Mouse (Mus musculus) midbrain, embryonic 15.5 days (tissue): ENCODE data around the gene Dhh. TPM values are rescaled to one million over a fixed set of nuclear protein-coding genes. Genes with fewer than 3 reads are reported as not detected.
"Not testable (repeated sequence)": the region's sequence is repeated elsewhere in the genome, so short reads cannot be mapped to it uniquely, and the experiment has no call there.

Source experiments
- ATAC-seq: fragments of 200-750 bp; cut with Nextera tagmentation; replicated peaks from 2 replicates; pipeline ENCODE4 v1.8.0; 2017; ENCODE audit warnings: moderate TSS enrichment
- H3K27ac ChIP-seq: fragments of 300-500 bp; sonication (generic); 2 replicates; pipeline ENCODE4 v1.5.1; 2015; ENCODE audit warnings: mild to moderate bottlenecking, inconsistent platforms
- H3K27me3 ChIP-seq: fragments of 300-500 bp; sonication (generic); replicated peaks from 2 replicates; pipeline ENCODE4 v1.6.1; 2015; ENCODE audit warnings: inconsistent platforms
- H3K36me3 ChIP-seq: fragments of 300-500 bp; sonication (generic); replicated peaks from 2 replicates; pipeline ENCODE4 v1.6.1; 2015; ENCODE audit warnings: inconsistent platforms
- H3K4me1 ChIP-seq: fragments of 300-500 bp; sonication (generic); 2 replicates; pipeline ENCODE4 v1.6.1; 2015; ENCODE audit warnings: inconsistent platforms
- H3K4me2 ChIP-seq: fragments of 300-500 bp; sonication (generic); 2 replicates; pipeline ENCODE4 v1.6.1; 2015; ENCODE audit warnings: inconsistent platforms, mild to moderate bottlenecking, moderate library complexity
- H3K4me3 ChIP-seq: fragments of 300-500 bp; sonication (generic); 2 replicates; pipeline ENCODE4 v1.5.1; 2015; ENCODE audit warnings: mild to moderate bottlenecking, inconsistent platforms
- H3K9ac ChIP-seq: fragments of 300-500 bp; sonication (generic); 2 replicates; pipeline ENCODE4 v1.6.1; 2015; ENCODE audit warnings: mild to moderate bottlenecking, inconsistent platforms
- H3K9me3 ChIP-seq: fragments of 300-500 bp; sonication (generic); 2 replicates; pipeline ENCODE4 v1.6.1; 2016; ENCODE audit warnings: inconsistent platforms
- WGBS: fragments of 180-500 bp; shearing (Covaris S2); methylation state at CpG from one replicate; pipeline ENCODE4 v1.1.7; 2015; ENCODE audit warnings: mixed read lengths; 5-methylcytosine and 5-hydroxymethylcytosine counted together
- polyA plus RNA-seq: library from polyadenylated mRNA; unstranded; fragments of >200 nt; fragmentation: Nextera tagmentation; extraction: Ambion mirVana; gene quantifications from 2 replicates; pipeline ENCODE4 v1.2.1, GENCODE M21; 2015

The Dhh gene
- polyA plus RNA-seq, 1 experiment from 2014 or later: 0.35 TPM

DNA sequence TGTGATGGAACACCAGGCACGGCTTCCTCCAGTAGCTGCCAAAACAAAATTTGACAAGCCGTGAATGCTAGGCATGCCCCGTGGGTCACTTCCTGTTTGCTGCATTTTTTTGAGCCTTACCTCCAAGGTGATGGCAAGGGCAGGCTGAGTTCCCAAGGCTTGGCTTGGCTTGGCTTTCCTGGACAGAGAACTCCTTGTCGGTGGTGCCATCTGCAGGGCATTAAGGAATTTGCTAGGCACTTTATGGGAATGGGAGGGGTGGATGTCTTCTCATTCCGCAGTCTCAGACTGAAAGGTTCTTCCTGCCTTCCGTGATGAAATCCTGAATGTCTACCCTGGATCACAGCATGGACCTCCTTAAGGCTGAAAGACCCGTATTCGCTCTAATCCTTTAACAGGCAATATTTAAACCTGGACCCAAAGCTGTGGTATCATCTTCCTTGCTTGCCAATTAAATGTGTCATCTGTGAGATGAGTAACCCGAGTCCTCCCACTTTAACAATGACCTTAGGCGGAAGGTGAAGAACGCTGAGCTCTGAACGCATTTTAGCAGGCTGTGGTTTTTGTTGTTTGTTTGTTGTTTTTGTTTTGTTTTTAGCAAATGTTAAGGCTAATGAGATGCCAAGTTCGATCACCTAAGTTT lies 30.4 kb upstream of the Dhh start:
- peak; percentile 58; the same call in 1 of the 2 replicates for ATAC-seq
- peaks cover 5% of the 10 kb centered on the region; the same call in 1 of the 2 replicates for H3K36me3 ChIP-seq
- peaks cover 21% of the 10 kb centered on the region for H3K4me1 ChIP-seq
- H3K9ac ChIP-seq: no peak overlapping the region
- H3K4me3 ChIP-seq: no peak overlapping the region
- 0 out of 2 replicates have a peak overlapping the region, but pooled peaks have one; percentile 8 for H3K4me2 ChIP-seq
- no peak overlapping the region for H3K27ac ChIP-seq
- WGBS: 13% methylated on average over 13 of the region's 13 CpGs
- no peaks in the 10 kb centered on the region for H3K27me3 ChIP-seq
- H3K9me3 ChIP-seq: no peaks in the 10 kb centered on the region

GRCm38 (mm10) chr15:98927566-98927965 lies 29.2 kb upstream of the Dhh start:
- no peak overlapping the region for H3K4me3 ChIP-seq
- no peak for ATAC-seq
- peaks cover 15% of the 10 kb centered on the region for H3K4me1 ChIP-seq
- no peak overlapping the region for H3K9ac ChIP-seq
- peaks cover 5% of the 10 kb centered on the region; the same call in 1 of the 2 replicates for H3K36me3 ChIP-seq
- H3K9me3 ChIP-seq: no peaks in the 10 kb centered on the region
- H3K27me3 ChIP-seq: no peaks in the 10 kb centered on the region
- H3K4me2 ChIP-seq: no peak overlapping the region
- 85% methylated on average over 5 of the region's 5 CpGs for WGBS
- H3K27ac ChIP-seq: no peak overlapping the region

- H3K4me2 ChIP-seq: no peak overlapping the region
- H3K9ac ChIP-seq: no peak overlapping the region
- no peak overlapping the region for H3K4me3 ChIP-seq
- no peaks in the 10 kb centered on the region for H3K27me3 ChIP-seq
- H3K36me3 ChIP-seq: no peaks in the 10 kb centered on the region
- 84% methylated on average over 3 of the region's 3 CpGs for WGBS
- H3K27ac ChIP-seq: no peak overlapping the region
- no peak for ATAC-seq
- H3K9me3 ChIP-seq: no peaks in the 10 kb centered on the region
- H3K4me1 ChIP-seq: peaks cover 9% of the 10 kb centered on the region
Observed at GRCm38 (mm10) chr15:98924682-98925081, 26.3 kb upstream of the Dhh start.

GRCm38 (mm10) chr15:98923031-98923537 lies 24.7 kb upstream of the Dhh start:
- H3K36me3 ChIP-seq: no peaks in the 10 kb centered on the region
- H3K27ac ChIP-seq: no peak overlapping the region
- H3K4me3 ChIP-seq: no peak overlapping the region
- no peak overlapping the region for H3K9ac ChIP-seq
- WGBS: 94% methylated on average over 2 of the region's 2 CpGs
- H3K9me3 ChIP-seq: no peaks in the 10 kb centered on the region
- no peak for ATAC-seq
- 0 out of 2 replicates have a peak, but pooled peaks cover 9% of the 10 kb centered on the region for H3K4me1 ChIP-seq
- no peaks in the 10 kb centered on the region for H3K27me3 ChIP-seq
- no peak overlapping the region for H3K4me2 ChIP-seq

- no peak for ATAC-seq
- no peak overlapping the region for H3K9ac ChIP-seq
- H3K9me3 ChIP-seq: no peaks in the 10 kb centered on the region
- no peak overlapping the region for H3K27ac ChIP-seq
- no peak overlapping the region for H3K4me2 ChIP-seq
- 0 out of 2 replicates have a peak, but pooled peaks cover 9% of the 10 kb centered on the region for H3K4me1 ChIP-seq
- WGBS: 60% methylated on average over 3 of the region's 3 CpGs
- H3K27me3 ChIP-seq: no peaks in the 10 kb centered on the region
- H3K4me3 ChIP-seq: no peak overlapping the region
- H3K36me3 ChIP-seq: no peaks in the 10 kb centered on the region
Observed at GRCm38 (mm10) chr15:98922581-98922980, 24.2 kb upstream of the Dhh start.

GRCm38 (mm10) chr15:98921510-98921909 lies 23.2 kb upstream of the Dhh start:
- ATAC-seq: no peak
- Histone ChIP-seq H3K9ac (no peak overlapping the region), H3K4me2 (no peak overlapping the region), H3K4me3 (no peak overlapping the region), H3K27ac (no peak overlapping the region), H3K27me3 (no peaks in the 10 kb centered on the region), H3K9me3 (no peaks in the 10 kb centered on the region), H3K36me3 (no peaks in the 10 kb centered on the region), H3K4me1 (peaks cover 13% of the 10 kb centered on the region)
- WGBS: 78% methylated on average over 5 of the region's 5 CpGs

GRCm38 (mm10) chr15:98918499-98918895 lies 20.2 kb upstream of the Dhh start:
- H3K4me1 ChIP-seq: peaks cover 31% of the 10 kb centered on the region
- peak overlapping the region; percentile 27 for H3K9ac ChIP-seq
- H3K4me2 ChIP-seq: peak overlapping the region; percentile 82
- H3K4me3 ChIP-seq: peak overlapping the region; percentile 95
- peak overlapping the region; percentile 96 for H3K27ac ChIP-seq
- H3K36me3 ChIP-seq, H3K9me3 ChIP-seq, H3K27me3 ChIP-seq, ATAC-seq: not testable (repeated sequence)
- 24% methylated on average over 8 of the region's 8 CpGs for WGBS

GRCm38 (mm10) chr15:98917538-98918498 lies 19.5 kb upstream of the Dhh start, which contains the start of gene Lmbr1l:
Gene Lmbr1l, minus strand, starts transcription at chr15:98918231.
- Histone ChIP-seq H3K4me2 (peak within 1 kb of the TSS; percentile 82), H3K4me1 (peaks cover 31% of the 10 kb centered on the region), H3K27me3 (no peaks in the 10 kb centered on the region), H3K9ac (peak within 1 kb of the TSS; percentile 89), H3K27ac (peak within 1 kb of the TSS; percentile 96), H3K9me3 (no peaks in the 10 kb centered on the region), H3K36me3 (peaks cover 12% of the 10 kb centered on the region; the same call in 1 of the 2 replicates), H3K4me3 (peak within 1 kb of the TSS; percentile 95)
- ATAC-seq: peak; percentile 99
- under 1% methylated on average over 72 of the region's 82 CpGs for WGBS

- 0% methylated on average over 14 of the region's 14 CpGs for WGBS
Observed at GRCm38 (mm10) chr15:98917091-98917490, 18.8 kb upstream of the Dhh start.

GRCm38 (mm10) chr15:98916016-98916415 lies 17.7 kb upstream of the Dhh start:
- H3K4me1 ChIP-seq: peaks cover 31% of the 10 kb centered on the region
- peak overlapping the region; percentile 82 for H3K4me2 ChIP-seq
- WGBS: 87% methylated on average over 4 of the region's 4 CpGs
- H3K4me3 ChIP-seq: peak overlapping the region; percentile 95
- H3K9me3 ChIP-seq: no peaks in the 10 kb centered on the region
- H3K36me3 ChIP-seq: peaks cover 25% of the 10 kb centered on the region; the same call in 1 of the 2 replicates
- H3K27ac ChIP-seq: no peak overlapping the region
- peak overlapping the region; percentile 89 for H3K9ac ChIP-seq
- H3K27me3 ChIP-seq: no peaks in the 10 kb centered on the region
- no peak for ATAC-seq

More at GRCm38 (mm10) chr15:98917091-98917490, 18.8 kb upstream of the Dhh start:
- peaks cover 14% of the 10 kb centered on the region; the same call in 1 of the 2 replicates for H3K36me3 ChIP-seq
- peak overlapping the region; percentile 95 for H3K4me3 ChIP-seq
- no peaks in the 10 kb centered on the region for H3K9me3 ChIP-seq
- no peaks in the 10 kb centered on the region for H3K27me3 ChIP-seq
- peak overlapping the region; percentile 82 for H3K4me2 ChIP-seq
- peak overlapping the region; percentile 89 for H3K9ac ChIP-seq
- peak overlapping the region; percentile 96 for H3K27ac ChIP-seq
- no peak for ATAC-seq
- H3K4me1 ChIP-seq: peaks cover 31% of the 10 kb centered on the region

DNA sequence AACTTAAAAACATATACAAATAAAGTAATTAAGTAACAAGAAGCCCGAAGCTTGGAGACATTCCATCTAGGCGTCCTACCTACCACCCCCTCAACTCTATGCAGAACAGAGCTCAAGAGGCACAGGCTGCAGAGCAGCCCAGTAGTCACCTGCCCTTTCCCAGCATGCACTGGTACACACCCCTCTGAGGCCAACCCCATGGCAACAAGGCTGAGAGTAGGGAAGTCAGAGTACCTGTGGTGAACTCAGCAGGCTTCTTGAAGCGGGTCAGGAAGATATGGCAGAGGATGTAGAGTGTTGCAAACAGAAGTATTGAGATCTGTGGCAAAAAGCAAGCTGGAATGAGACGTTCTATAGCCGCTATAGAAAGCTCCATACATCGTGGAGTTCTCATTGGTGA lies 16.6 kb upstream of the Dhh start:
- no peak for ATAC-seq
- Histone ChIP-seq H3K4me1 (peaks cover 31% of the 10 kb centered on the region), H3K36me3 (peaks cover 34% of the 10 kb centered on the region; the same call in 1 of the 2 replicates), H3K27me3 (no peaks in the 10 kb centered on the region), H3K27ac (no peak overlapping the region), H3K9me3 (no peaks in the 10 kb centered on the region), H3K4me3 (no peak overlapping the region), H3K4me2 (no peak overlapping the region), H3K9ac (no peak overlapping the region)
- 94% methylated on average over 6 of the region's 6 CpGs for WGBS

DNA sequence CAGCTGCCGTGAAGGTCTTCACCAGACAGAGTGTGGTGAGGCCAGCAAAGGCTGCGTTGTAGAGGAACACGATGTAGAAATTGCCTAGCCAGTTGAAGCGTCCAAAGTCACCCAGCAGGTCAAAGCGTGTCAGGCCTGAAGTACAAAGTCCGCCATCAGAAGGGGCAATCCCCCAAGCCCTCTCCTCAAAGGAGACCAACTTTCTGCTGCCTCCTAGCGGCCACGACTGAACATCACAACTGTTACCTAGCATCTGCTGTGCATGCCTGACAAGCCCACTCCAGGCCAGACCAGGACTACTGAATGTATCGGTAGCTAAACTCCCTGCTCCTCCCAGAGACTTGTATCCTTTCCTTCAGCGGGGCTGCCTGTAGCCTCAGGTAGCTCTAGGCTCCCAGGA lies 6.4 kb upstream of the Dhh start:
- 30% methylated on average over 10 of the region's 10 CpGs for WGBS

More for the DNA sequence above, 6.4 kb upstream of the Dhh start:
- Histone ChIP-seq H3K4me1 (no peaks in the 10 kb centered on the region), H3K9ac (no peak overlapping the region), H3K36me3 (peaks cover 38% of the 10 kb centered on the region), H3K27ac (no peak overlapping the region), H3K27me3 (no peaks in the 10 kb centered on the region), H3K4me2 (no peak overlapping the region), H3K4me3 (no peak overlapping the region), H3K9me3 (no peaks in the 10 kb centered on the region)
- no peak for ATAC-seq
